Mouse (Mus musculus) lung, postnatal 10 days (tissue): ENCODE results near the gene Nolc1.

Experiments used
- DNase-seq: peaks from one replicate; pipeline ENCODE4 v3.0.0; 2021

The Nolc1 gene

GRCm38 (mm10) chr19:46075616-46076607 is at the start of gene Nolc1:
Nolc1 (plus strand) TSS chr19:46075863.
- peak; percentile 99 for DNase-seq

DNA sequence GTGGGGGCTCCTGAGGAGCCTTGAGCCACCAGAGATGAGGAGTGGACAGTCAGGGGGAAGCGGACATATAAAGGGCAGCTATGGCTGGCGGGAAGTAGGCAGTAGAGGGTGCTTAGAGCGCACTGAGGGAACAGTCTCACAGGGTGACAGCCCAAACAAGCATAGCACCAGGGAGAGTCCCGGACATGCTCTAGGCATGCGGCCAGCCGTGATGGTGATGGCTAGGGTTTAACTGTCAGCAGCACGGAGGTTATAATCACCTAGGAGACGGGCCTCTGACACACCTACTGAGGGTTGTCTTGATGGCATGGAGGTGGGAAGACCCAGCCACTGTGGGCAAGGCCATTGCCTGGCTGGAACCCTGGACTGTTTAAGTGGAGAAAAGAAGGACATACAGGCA is 49.1 kb upstream of the Nolc1 start:
- DNase-seq, result no peak

DNA sequence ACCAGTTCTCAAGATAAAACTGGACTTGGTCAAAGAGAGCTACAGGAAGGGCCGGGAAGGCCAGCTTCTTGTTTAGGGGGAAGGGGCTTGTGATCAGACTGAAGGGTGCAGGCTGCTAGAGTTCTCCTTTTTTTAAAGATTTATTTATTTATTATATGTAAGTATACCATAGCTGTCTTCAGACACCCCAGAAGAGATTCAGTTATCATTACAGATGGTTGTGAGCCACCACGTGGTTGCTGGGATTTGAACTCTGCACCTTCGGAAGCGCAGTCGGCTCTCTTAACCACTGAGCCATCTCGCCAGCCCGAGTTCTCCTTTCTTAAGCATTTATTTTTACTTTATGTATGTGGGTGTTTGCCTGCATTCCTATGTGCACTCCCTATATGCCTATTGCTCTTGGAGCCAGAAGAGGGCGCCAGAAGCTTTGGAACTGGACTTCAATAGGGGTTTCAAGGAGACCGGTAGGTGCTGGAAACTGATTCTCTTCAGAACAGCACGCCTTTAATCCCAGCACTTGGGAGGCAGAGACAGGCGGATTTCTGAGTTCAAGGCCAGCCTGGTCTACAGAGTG is 46.8 kb upstream of the Nolc1 start:
- no peak for DNase-seq

DNA sequence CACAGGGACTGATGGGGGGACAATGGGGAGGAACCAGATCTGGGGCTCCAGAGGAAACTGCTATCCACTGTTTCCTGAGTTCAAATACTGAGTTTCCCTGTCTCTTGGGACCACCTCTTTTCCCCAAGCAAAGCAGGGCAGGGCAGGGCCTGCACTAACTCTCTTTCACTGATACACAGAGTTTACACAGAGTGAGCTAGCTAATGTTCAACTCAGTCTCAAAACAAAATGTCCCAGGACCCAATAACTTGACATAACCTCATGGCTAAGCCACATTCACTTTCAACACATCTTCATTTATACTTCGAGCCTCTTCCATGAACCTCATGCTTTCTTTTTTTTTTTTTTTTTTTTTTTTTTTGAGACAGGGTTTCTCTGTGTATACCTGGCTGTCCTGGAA is 46.0 kb upstream of the Nolc1 start:
- no peak for DNase-seq

DNA sequence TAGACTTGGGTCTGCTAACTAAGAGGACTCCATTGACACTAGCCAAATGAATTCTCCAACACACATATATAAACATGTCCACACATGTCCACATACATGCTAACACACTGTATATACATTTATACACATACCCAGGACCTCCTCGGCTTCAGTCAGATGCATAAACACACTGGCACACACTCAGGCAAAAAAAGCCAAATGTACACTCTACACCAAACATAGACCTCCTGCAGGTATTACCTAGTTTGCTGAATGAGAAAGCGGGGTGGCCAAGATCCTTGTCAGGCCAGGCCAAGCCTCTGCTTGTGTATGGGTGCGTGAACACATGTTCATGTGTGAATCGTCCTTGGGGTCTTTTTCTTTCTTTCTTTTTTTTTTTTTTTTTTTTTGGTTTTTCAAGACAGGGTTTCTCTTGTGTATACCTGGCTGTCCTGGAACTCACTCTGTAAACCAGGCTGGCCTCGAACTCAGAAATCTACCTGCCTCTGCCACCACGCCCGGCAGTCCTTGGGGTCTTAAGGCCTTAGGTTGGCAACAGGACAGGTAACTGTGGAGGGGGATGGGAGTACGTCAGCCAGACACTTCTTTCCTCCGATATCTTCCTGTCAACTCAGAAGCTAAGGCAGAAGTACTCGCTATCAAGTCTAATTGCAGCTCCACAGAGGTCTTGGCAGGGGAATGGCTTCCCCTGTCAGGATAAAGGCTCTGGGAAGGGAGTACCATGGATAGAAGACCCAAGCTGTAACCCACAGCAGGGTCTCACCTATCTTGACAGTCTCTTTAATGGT is 45.3 kb upstream of the Nolc1 start:
- no peak for DNase-seq

DNA sequence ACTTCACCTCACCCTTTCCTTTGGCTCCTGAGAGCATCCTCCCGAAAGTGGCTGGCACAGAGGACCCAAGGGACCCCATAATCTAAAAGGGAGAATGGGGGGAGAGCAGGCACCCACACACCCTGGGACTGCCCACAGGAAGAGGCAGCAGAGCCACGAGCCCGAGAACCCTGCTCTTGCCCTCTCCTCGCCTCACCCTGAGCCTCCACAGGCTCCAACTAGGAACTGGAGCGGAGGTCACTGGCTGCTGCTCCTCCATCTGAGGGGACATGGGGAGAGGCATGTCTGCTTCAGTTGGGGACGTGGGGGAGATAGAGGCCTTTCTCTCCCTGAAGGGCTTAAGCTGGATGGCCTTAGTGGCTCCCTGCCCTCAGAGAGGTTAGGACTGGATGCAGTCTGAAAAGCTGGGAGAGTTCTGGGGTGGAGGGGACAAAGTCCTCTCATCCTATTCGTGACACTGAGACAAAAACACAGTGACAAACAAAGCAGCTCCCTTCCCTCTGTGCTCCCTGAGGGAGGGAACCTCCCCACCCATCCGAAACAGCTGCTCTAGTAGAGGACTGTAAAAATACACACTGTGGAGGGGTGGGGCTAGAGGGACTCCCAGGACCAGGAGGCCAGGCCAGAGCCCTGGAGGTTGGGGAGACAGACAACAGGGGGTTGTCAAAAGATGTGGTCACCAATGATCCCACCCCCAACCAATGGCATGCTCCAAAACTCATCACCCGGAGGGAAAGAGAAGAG is 43.8 kb upstream of the Nolc1 start:
- no peak for DNase-seq

DNA sequence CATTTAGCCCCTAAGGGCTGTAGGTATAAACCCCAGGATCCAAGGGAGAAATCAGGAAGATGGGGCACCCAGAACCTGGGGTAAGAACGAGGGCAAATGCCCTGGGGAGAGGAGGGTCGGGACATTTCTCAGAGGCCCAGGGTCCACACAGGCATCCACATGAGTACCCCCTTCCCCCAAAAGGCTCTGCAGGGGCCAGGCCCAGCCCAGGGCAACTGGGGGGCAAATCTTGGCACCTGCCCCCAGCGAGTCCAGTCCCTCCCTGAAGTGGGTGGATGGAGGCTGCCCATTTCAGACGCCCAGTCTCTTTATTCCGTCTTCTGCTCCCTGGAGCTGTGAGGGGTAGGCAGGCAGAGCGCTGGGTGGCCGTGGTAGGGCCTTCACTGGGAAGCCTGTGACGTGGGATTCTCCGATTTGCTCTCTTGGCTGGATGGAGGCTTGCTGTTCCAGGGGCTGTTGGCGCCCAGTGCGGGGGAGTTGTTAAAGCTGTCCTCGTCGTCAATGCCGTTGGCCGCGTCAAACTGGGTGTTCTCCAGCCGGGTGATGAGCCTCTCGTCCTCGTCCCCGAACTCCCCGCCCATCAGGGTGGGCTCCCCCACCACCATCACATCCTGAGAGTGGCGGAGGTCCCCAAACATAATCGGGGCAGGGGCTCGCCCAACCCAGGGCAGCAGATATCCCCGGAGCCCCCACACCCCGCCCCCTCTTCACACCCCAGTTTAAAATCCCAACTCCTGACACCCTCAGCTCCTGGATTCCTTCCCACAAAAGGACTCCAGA is 42.7 kb upstream of the Nolc1 start:
- DNase-seq, result no peak

DNA sequence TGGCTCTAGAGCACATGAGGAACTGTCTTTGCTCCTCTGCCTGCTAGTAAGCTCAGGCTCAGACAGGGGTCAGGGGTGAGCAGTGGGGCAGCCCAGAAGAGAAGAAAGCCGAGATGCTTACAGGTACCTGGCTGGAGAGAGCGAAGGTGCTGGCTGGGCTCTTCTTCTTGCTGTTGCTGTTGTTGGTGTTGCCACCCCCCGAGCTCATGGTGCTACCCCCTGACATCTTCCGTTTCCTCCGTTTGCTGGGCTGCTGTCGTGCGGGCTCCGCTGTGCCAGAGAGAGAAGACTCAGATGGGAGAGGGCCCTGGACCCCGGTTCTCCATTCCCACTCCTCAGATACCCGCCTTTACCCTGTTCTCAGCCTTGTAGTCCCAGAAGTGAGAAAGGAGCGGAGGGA is 41.8 kb upstream of the Nolc1 start:
- DNase-seq, result no peak

DNA sequence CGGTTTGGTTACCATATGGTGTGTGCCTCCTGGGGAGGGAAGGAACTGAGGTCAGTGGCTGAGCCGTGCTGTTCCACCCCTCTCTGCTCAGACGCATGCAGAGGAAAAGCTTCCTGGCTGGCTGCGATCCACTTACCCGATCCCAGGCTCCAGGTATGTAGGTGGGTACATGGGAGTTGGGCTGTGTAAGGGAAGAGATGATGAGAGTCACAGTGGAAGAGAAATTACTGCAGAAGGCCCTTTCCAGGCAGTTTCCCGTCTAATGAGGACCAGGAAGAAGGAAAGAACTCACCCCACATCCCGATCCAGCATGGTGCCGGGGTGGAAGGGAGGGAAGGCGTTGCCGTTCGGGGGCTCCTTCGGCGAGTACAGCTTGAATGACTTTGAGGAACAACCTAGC is 39.7 kb upstream of the Nolc1 start:
- no peak for DNase-seq

DNA sequence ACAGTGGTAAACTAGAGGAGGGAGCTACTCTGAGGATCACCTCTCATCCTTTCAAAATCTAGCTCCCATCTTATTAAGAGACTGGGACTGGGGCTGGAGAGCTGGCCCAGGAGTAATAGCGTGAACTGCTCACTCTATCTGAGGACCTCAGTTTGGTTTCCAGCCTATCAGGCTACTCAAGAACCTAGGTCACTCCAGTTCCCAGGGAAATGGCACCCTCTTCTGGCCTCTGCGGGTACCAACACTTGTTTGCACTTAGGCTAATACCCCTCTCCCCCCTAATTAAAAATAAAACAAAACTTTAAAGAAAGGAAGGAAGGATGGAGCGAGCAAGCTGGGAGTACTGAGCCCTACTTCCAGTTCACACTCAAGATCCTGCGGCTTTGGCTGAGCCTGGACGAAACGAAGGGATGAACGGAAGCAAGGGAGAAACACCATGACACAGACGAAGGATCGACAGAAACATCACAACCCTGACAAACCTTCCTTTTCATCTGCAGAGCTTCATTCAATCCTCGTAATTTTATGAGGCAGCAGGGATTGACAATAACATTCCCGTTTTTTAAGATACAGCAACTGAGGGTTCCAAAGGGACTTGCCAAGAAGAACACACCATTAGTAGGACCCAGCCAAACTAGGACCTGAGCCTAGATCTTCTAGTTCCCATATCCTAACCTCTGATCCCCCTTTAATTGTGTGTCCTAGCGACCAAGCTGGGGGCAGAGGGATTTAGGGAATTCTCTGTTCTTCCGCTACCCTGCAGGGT is 39.0 kb upstream of the Nolc1 start:
- DNase-seq, result peak; percentile 63

GRCm38 (mm10) chr19:46037243-46037924 is 38.3 kb upstream of the Nolc1 start:
- DNase-seq, result peak; percentile 41

DNA sequence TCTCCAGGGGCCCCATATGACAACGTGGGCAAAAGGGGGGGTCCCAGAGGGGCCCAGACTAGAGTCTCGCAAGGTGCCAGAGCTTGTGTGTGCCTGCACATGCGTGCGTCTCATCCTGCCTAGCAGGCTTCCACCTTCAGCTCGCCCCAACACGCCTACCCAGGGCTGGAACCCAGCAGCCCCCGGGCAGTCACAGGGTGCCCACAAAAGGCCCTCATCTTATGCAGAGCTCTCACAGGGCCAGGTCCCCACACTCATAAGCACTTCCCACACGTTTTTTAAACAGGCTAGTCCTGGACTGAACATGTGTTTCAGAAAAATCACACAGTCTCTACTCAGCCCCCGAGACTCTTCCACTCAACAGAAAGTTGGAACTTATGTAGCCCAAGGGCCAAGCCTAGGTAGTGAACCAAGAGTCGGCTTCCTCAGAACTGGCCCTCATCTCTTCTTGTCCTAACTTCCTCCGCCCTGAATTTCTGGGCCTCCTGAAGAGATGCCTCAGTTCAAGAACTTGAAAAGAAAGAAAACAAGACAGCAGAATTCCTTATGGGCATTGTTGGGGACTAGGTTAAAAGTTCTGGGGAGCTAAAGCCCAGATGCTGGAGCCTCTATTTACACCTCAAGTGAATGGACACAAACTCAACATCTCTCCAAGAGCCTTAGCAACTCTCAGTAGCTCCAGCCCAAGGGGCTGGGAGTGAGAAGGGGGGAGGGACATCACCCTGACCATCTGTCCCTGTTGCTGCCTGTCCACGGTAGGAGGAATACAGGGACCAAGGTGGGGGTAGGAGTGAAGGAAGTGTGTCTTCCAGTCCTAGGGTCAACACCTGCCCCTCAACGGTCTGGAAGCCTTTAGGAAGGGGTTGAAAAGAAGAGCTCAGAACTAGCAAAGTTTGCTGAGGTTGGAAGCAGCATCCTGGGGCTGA is 37.5 kb upstream of the Nolc1 start:
- DNase-seq, result no peak

DNA sequence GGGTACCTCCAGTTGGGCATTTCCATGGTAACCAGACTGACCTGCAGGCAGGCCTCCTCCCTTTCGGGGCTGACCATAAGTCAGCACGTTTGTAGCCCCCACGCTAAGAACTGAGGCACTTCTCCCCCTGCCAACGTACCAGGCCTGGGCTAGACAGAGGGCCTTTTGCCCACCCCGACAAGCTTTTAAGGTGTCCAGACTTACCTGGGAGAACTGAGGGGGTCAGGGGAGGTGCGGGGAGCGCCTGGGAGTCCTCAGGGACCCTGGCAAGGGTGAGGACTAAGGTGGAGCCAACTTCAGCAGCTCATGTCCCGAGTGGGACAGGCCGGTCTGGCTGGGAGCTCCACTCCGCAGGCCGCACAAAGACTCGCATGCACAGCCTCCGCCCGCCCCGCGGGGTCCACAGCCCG is 36.8 kb upstream of the Nolc1 start:
- DNase-seq, result peak; percentile 38

DNA sequence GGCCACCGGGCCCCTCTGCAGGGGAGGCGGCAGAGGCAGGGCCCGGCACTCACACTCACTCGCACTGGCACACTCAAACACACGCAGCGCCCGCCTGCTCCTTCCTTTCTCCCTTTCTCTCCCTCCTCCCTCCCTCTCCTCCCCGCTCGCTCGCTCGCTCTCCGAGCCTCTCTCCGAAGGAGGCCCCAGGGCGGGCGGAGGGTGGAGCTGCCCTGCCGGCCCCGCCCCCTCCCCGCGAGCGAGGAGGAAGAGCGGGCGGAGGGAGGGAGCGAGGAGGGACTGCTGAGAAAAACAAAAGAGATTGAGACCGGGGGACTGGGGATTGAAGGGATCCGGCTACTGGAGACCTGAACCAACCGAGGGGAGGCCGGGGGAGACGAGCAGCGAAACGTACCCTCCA is 36.2 kb upstream of the Nolc1 start:
- DNase-seq, result peak; percentile 95

DNA sequence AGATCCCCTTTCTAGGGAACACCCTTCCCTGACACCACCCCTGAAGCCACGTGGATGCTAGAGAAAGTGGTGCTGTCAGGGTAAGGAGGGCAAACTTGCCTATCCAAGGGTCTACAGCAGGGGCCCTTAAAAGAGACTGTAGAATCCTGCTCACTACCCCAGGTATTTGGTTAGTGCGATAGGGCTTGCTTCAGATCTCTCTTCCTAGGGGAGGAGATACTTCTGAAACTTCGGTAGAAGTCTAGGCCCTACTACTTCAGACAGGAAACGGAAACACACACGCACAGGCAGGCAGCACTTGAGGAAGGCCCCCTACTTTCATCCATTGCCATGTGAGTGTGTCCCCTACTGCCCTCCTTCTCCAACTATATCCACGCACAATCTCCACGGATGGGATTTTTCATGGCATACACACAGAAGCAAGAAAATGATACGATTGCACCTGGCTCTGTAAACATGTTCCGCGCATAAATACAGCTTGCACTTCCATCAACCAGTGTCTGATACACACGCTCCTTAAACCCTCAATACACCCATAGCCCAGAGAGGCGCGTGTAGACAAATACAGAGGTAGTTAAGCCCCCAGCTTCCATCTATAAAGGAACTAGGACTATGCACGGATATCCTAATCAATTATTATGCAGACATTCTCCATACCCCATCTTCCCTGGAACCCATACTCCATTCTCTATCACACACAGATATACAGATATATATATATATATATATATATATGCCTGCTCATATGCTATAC is 35.3 kb upstream of the Nolc1 start:
- DNase-seq, result no peak

DNA sequence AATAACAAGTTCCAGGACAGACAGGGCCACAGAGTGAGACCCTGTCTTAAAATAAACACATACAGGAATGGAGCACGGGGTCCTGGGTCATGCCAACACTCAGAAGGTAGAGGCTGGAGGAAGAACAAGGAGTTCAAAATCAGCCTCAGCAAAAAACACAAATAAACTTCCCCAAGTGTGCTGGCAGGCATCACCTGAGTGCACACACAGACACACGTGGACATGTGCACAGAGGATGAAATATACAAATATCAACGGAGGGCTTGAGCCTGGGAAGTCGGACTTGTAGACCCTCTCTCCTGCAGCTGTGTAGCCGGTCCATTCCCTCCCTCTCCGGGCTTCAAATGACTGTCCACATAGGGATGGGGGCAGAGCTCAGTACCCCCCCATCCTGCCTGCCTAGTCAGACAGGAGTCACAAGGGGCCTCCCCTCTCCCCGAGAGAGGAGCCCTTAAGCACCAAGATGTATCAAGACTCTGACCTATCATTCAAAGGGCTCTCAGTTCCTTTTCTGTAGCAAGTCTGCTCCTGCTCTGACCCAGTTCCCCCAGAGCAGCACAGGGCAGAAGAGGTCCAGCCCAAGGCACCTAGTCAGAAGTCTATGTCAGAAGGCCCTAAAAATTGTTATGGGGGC is 34.2 kb upstream of the Nolc1 start:
- DNase-seq, result no peak

DNA sequence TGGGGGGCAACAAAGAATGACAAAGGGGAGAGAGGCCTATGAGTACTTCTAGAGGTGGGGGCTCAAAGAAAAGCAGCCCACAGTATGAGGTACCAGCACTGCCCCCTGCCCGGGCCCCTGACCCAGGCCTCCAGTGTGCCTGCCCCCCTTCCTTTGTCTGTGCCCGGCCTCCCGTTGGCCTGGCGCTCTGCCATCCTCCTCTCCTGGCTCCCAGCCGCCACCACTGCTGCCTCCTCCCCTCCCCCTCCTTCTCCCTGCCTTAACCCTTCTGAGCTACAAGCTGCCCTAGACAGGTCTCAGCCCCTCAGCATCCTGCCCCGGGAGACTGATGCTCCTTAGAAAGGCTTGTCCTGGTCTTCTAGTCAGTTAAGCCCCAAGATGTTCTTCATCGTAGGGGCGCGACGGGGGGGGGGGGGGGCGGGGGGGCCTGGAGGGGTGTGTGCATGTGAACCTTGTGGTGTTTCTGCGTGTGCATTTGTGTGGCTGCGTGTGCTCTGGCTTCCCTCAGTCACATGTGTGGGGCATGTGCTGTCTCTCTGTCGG is 33.7 kb upstream of the Nolc1 start:
- peak; percentile 95 for DNase-seq

DNA sequence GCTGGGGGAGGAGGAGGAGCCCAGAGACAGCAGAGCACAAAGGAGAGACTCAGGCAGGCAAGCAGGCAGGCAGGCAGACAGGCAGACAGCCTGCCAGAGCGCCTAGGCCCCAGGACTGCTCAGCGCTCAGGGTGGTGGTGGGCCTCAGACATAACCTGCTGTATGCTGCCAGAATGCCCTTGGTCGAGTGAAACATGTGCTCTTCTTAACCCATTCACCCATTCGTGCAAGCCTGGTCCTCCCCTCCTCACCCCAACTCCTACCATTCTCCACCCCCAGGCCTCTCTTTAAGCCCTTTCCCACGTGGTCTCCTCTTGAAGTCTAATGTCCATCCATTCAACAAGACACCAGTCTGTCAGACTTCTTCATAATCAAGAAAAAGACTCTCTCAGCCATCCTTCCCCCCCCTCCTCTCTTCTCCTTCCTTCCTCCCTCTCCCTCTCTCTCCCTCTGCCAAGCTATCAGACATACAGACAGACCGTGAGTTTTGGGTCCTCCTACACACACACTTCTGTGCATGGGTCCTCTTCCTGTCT is 33.1 kb upstream of the Nolc1 start:
- DNase-seq, result peak; percentile 42
